ENCODE assay signal across 23 mouse cellular contexts in genomic region chr7:38088456-38088855, GRCm38 (mm10). TPM values are rescaled to one million over a fixed set of nuclear protein-coding genes. Genes with fewer than 3 reads are reported as not detected.
DNase-seq lines count a peak whose midpoint lies in the region; ATAC-seq and TF ChIP-seq lines count a peak whose summit lies in the region.
"Had no signal": no experiment of that assay in that cellular context is flagged by ENCODE, and none has a peak within 500 bp of the region (broad histone marks: within the 10 kb centered on the region; RNA-seq: fewer than 3 reads in every experiment).

No protein-coding gene starts in this region.

- peak; percentile 35 for ATAC-seq in CD4-positive, CD25-positive, alpha-beta regulatory T cell, adult 4 months
- ATAC-seq in granulocyte monocyte progenitor cell, adult 5-6 weeks (replicated peaks; ENCODE audit: poor library complexity, severe bottlenecking), result no peak
- ATAC-seq: forebrain, embryonic 14.5 days; forebrain, postnatal 0 days; intestine, embryonic 16.5 days had no signal

- no peak for TF ChIP-seq POLR2A in cortical plate, adult 2 months (IDR thresholded peaks at IDR 0.05; ENCODE audit: extremely low read depth, insufficient read depth, low read length)

- no peak overlapping the region for H3K4me3 ChIP-seq in cortical plate, adult 2 months (ENCODE audit: insufficient read depth, low read length)
- H3K4me3 ChIP-seq: embryonic facial prominence, embryonic 12.5 days; embryonic facial prominence, embryonic 15.5 days; hindbrain, embryonic 12.5 days; hindbrain, embryonic 15.5 days had no signal

- no peak for TF ChIP-seq CTCF in cortical plate, adult 2 months (IDR thresholded peaks at IDR 0.05; ENCODE audit: extremely low read depth, insufficient read depth, low read length)

- H3K4me1 ChIP-seq in cortical plate, adult 2 months (ENCODE audit: control insufficient read depth, insufficient read depth, low read length), result peaks cover 6% of the 10 kb centered on the region; the same call in 1 of the 2 replicates

- intact Hi-C loops in left cerebral cortex, postnatal 36 days (cut with DNase I), result loop anchor here (5.0 kb wide), 1 partner anchor 79 kb away; no protein-coding TSS in a partner anchor

- H3K27ac ChIP-seq in cortical plate, adult 2 months (ENCODE audit: insufficient read depth, low read length), result 0 out of 2 replicates have a peak overlapping the region, but pooled peaks have one; percentile 6
- H3K27ac ChIP-seq: embryonic facial prominence, embryonic 12.5 days; embryonic facial prominence, embryonic 15.5 days; hindbrain, embryonic 12.5 days; hindbrain, embryonic 15.5 days had no signal

- peak; percentile 48 for DNase-seq in CD4-positive helper T cell, adult 2 months (ENCODE audit: low read depth, low spot score)
- DNase-seq in naive thymus-derived CD4-positive, alpha-beta T cell, adult 2 months (ENCODE audit: low read depth), result peak; percentile 43
- no peak for DNase-seq in cerebellum, adult 8-10 months
- no peak for DNase-seq in left cerebral cortex, postnatal 36 days (ENCODE audit: low spot score in 2 of 2)
- DNase-seq: adrenal gland, postnatal 10 days; adrenal gland, postnatal 36 days; B cell, adult 2 months; cerebellum, adult 11 months; cerebellum, adult 2 months; cerebellum, postnatal 10 days; forebrain, postnatal 0 days; gastrocnemius, postnatal 36 days; heart, adult 11 months; kidney, adult 18-20 months had no signal

RNA-seq across cellular contexts. Expression of gene Ccne1, which starts 18.9 kb away (rescaled TPM):
- 1 to 10 TPM; 3.3 to 3.5 TPM for polyA plus RNA-seq in CD4-positive, CD25-positive, alpha-beta regulatory T cell, adult 4 months (2017; shearing (Covaris generic))
- 19.0 and 21.0 TPM in 2 replicates for polyA plus RNA-seq in cortical plate, adult 2 months (2012; rRNA removed)
- total RNA-seq in granulocyte monocyte progenitor cell, adult 5-6 weeks (2014; fragmentation: Nextera tagmentation), result 22.4 and 23.1 TPM in 2 replicates
- 20.9 and 25.7 TPM in 2 replicates for total RNA-seq in granulocyte monocyte progenitor cell, adult 5-6 weeks (2017)
- total RNA-seq in left cerebral cortex, postnatal 36 days (2021), result 10 to 100 TPM; 17.8 to 19.8 TPM

Comparison
In these comparisons a context has a peak if more than half of its experiments do, and no peak if none do; other contexts are left out.
1. DNase-seq: peak in CD4-positive helper T cell, adult 2 months (single experiment) and naive thymus-derived CD4-positive, alpha-beta T cell, adult 2 months (single experiment); none in cerebellum, adult 8-10 months (single experiment) and left cerebral cortex, postnatal 36 days (0 of 2).